Mouse (Mus musculus) cortical plate, adult 2 months (tissue): ENCODE measurements at regions not wholly inside any gene's neighbourhood (a gene's known extent, or its start where the extent isn't known, plus 50 kb on each side); places are given as distances from the start of the nearest gene placed in this dataset.

Source experiments
- CTCF ChIP-seq: fragments of 200-500 bp; IDR thresholded peaks from 2 replicates; pipeline ENCODE4 v1.5.1; 2011; ENCODE audit warnings: mild to moderate bottlenecking, control low read depth, low read length; ENCODE audit not compliant: insufficient read depth; ENCODE audit errors: extremely low read depth
- POLR2A ChIP-seq: fragments of 200-500 bp; IDR thresholded peaks from 2 replicates; pipeline ENCODE4 v1.6.1; 2011; ENCODE audit warnings: mild to moderate bottlenecking, low read length, control low read depth; ENCODE audit not compliant: insufficient read depth; ENCODE audit errors: extremely low read depth

GRCm38 (mm10) chr5:118438016-118438415 is 122.5 kb upstream of the Med13l start:
- TF ChIP-seq POLR2A (no peak), CTCF (no peak)
